In the genomic region with DNA sequence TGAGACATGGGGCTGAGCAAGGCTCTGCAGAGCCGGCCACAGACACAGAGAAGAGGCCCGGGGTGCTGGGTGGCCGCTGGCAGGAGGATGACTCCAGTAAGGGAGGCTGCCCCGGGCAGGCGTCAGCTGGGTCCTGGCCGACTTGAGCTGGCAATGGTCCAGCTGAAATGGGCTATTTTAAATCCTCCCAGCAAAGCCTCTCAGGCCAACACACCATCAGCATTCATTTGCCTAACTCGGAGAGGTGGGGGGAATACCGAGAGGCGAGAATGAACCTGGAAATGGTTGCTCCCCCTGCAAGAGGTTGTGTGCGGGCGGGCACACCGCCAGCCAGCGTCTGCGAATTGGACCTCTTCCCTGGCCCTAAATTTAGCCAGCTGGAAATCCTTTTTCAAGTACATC, we compare ENCODE assay signal across 9 mouse cellular contexts. TPM values are rescaled to one million over a fixed set of nuclear protein-coding genes. Genes with fewer than 3 reads are reported as not detected.
DNase-seq lines count a peak whose midpoint lies in the region; ATAC-seq and TF ChIP-seq lines count a peak whose summit lies in the region.
"Had no signal": no experiment of that assay in that cellular context is flagged by ENCODE, and none has a peak within 500 bp of the region (broad histone marks: within the 10 kb centered on the region; RNA-seq: fewer than 3 reads in every experiment).

No protein-coding gene starts in this region.

- H3K9me3 ChIP-seq in forebrain, postnatal 0 days (ENCODE audit: low read length): no peaks in the 10 kb centered on the region
- H3K9me3 ChIP-seq in intestine, embryonic 16.5 days (ENCODE audit: control insufficient read depth, low read length): no peaks in the 10 kb centered on the region

- DNase-seq in ovary, postnatal 10 days (ENCODE audit: low spot score): peak; percentile 24
- no peak for DNase-seq in ovary, adult 18-20 months (ENCODE audit: low spot score)
- peak; percentile 78 for DNase-seq in forebrain, postnatal 0 days
- peak; percentile 62 to 71 for DNase-seq in heart, postnatal 14 days
- DNase-seq in left cerebral cortex, postnatal 36 days (ENCODE audit: low spot score in 2 of 2): peak; percentile 57 to 65
- DNase-seq in right cerebral cortex, postnatal 4 days: peak; percentile 74
- no peak for DNase-seq in yolk sac, embryonic 10.5 days (ENCODE audit: low spot score)

- peak; percentile 32; the same call in 1 of the 2 replicates for ATAC-seq in forebrain, postnatal 0 days
- ATAC-seq in intestine, embryonic 16.5 days: no peak

- no peaks in the 10 kb centered on the region for H3K36me3 ChIP-seq in forebrain, postnatal 0 days (ENCODE audit: insufficient read depth)
- no peaks in the 10 kb centered on the region for H3K36me3 ChIP-seq in intestine, embryonic 16.5 days (ENCODE audit: control insufficient read depth, insufficient read depth, low read length)

- H3K27me3 ChIP-seq in forebrain, postnatal 0 days (ENCODE audit: insufficient read depth, low read length): no peaks in the 10 kb centered on the region
- H3K27me3 ChIP-seq in intestine, embryonic 16.5 days (replicated peaks; ENCODE audit: control insufficient read depth, insufficient read depth, low read length): no peaks in the 10 kb centered on the region

- H3K4me1 ChIP-seq in forebrain, postnatal 0 days (ENCODE audit: insufficient read depth): peaks cover 27% of the 10 kb centered on the region
- no peaks in the 10 kb centered on the region for H3K4me1 ChIP-seq in intestine, embryonic 16.5 days (ENCODE audit: control insufficient read depth, insufficient read depth, low read length)

- 17% methylated on average over 14 of the region's 14 CpGs for WGBS in forebrain, postnatal 0 days
- whole genome bisulfite sequencing in intestine, embryonic 16.5 days: 58% methylated on average over 14 of the region's 14 CpGs

- TF ChIP-seq CTCF in forebrain, postnatal 0 days (IDR thresholded peaks at IDR 0.05; ENCODE audit: low read depth): no peak

- H3K9ac ChIP-seq in forebrain, postnatal 0 days: no peak overlapping the region
- H3K9ac ChIP-seq in intestine, embryonic 16.5 days (ENCODE audit: low read depth, low read length): no peak overlapping the region

- no peak overlapping the region for H3K4me2 ChIP-seq in forebrain, postnatal 0 days (ENCODE audit: low read depth)
- H3K4me2 ChIP-seq in intestine, embryonic 16.5 days (ENCODE audit: low read depth, low read length): no peak overlapping the region

- peak overlapping the region; percentile 4; the same call in 1 of the 2 replicates for H3K27ac ChIP-seq in forebrain, postnatal 0 days (ENCODE audit: low read depth, low read length)
- H3K27ac ChIP-seq in intestine, embryonic 16.5 days (ENCODE audit: low read length): no peak overlapping the region

- no peak overlapping the region for H3K4me3 ChIP-seq in forebrain, postnatal 0 days (ENCODE audit: low read depth, low read length)
- no peak overlapping the region for H3K4me3 ChIP-seq in intestine, embryonic 16.5 days (ENCODE audit: low read length)

- intact Hi-C loops in heart, postnatal 14 days (cut with DNase I): no loop called here
- intact Hi-C loops in left cerebral cortex, postnatal 36 days (cut with DNase I): no loop called here

RNA-seq across cellular contexts. Expression of a gene that starts 30.9 kb away (rescaled TPM):
- not detected in 2 replicates for total RNA-seq in forebrain, postnatal 0 days (2014; rRNA removed)
- not detected in 2 replicates for polyA plus RNA-seq in forebrain, postnatal 0 days (2015; fragmentation: Nextera tagmentation; extraction: Ambion mirVana)
- total RNA-seq in heart, postnatal 14 days (2021): not detected
- not detected for total RNA-seq in left cerebral cortex, postnatal 36 days (2021)
- 0.57 and 1.7 TPM in 2 replicates for polyA plus RNA-seq in intestine, embryonic 16.5 days (2015; fragmentation: Nextera tagmentation; extraction: Ambion mirVana)
- total RNA-seq: hematopoietic stem cell, adult 5-6 weeks had no signal

RNA-seq across cellular contexts. Expression of a gene that starts 45.7 kb away (rescaled TPM):
- 37.3 and 43.7 TPM in 2 replicates for total RNA-seq in forebrain, postnatal 0 days (2014; rRNA removed)
- polyA plus RNA-seq in forebrain, postnatal 0 days (2015; fragmentation: Nextera tagmentation; extraction: Ambion mirVana): 72.7 and 82.3 TPM in 2 replicates
- total RNA-seq in heart, postnatal 14 days (2021): under 1 TPM; 0.12 to 0.29 TPM
- 100 to 1,000 TPM; 350 to 371 TPM for total RNA-seq in left cerebral cortex, postnatal 36 days (2021)
- 0.98 and 1.0 TPM in 2 replicates for polyA plus RNA-seq in intestine, embryonic 16.5 days (2015; fragmentation: Nextera tagmentation; extraction: Ambion mirVana)
- total RNA-seq: hematopoietic stem cell, adult 5-6 weeks had no signal

Comparison
In these comparisons a context has a peak if more than half of its experiments do, and no peak if none do; other contexts are left out.
1. DNase-seq: peak in ovary, postnatal 10 days (single experiment), forebrain, postnatal 0 days (single experiment), heart, postnatal 14 days (2 of 2), left cerebral cortex, postnatal 36 days (2 of 2) and right cerebral cortex, postnatal 4 days (single experiment); none in ovary, adult 18-20 months (single experiment) and yolk sac, embryonic 10.5 days (single experiment).
2. RNA of a gene that starts 45.7 kb away (total RNA-seq): 350 to 371 TPM in left cerebral cortex, postnatal 36 days and 37.3 to 43.7 TPM in forebrain, postnatal 0 days; 0.12 to 0.29 TPM in heart, postnatal 14 days; every median in the first group is over 10 times any median in the second.